Mouse (Mus musculus): Measurements from ENCODE around the gene Pxdn.

The Pxdn gene

DNA sequence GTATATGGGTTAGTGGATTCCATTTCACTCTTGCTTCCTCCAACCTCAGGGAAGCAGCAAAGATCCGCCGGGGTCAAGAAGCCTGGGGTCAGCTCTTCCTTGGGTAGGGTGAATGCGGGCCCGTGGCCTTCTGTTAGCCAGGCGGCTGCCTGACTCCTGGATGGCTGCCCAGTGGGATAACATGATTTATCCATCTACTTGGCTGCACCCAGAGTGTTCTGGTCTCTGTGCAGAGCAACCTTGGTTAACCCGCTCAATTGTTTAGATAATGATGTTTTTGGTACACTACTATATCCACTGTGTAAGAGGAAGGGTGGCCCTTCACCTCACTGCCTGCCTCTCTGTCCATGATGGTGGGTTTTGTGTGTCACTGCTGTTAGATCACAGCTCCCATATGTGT, 14.7 kb downstream of the Pxdn start:
- peak; percentile 82 to 92 for DNase-seq (ENCODE audit: inconsistent age in 2 of 2, low spot score in 1 of 2)

DNA sequence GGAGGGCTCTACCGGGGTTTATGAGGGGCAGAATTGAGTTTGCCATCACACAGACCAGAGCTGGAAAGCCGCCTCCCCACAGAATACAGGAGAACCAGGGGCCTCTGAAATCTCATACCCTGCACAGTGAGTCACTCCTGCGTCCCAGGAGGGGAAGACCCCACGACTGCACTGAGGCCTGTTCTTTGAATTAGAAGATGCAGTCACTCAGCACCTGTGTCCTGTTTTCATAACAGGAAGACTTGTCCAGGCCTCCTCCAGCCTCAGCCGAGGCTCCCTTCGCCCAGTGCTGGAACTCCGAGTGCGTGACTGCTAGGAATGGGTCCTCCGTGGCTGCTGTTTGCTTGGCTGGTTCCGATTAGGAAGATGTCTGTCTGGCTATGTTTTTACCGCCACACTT, 16.6 kb downstream of the Pxdn start:
- no peak for DNase-seq (ENCODE audit: inconsistent age in 2 of 2, low spot score in 1 of 2)

DNA sequence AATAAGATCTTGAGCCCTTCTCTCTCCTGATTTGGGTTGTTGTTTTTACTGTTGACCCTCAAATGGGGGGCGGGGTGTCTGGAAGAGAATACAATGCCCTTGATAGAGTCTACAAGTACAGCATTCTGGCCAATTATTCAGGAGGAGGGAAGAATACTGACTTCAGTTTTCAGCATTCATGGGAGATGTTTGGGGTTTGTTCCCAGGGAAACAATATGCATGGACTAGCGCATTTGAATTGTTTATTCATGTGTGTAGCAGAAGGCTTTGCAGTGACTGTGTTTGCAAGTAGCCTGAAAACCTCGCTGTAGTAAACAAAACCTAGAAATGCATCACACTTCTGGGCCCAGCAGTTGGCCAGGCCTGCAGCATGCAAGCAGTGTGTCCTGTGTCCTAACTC, 17.1 kb downstream of the Pxdn start:
- DNase-seq (ENCODE audit: inconsistent age in 2 of 2, low spot score in 1 of 2) = no peak

DNA sequence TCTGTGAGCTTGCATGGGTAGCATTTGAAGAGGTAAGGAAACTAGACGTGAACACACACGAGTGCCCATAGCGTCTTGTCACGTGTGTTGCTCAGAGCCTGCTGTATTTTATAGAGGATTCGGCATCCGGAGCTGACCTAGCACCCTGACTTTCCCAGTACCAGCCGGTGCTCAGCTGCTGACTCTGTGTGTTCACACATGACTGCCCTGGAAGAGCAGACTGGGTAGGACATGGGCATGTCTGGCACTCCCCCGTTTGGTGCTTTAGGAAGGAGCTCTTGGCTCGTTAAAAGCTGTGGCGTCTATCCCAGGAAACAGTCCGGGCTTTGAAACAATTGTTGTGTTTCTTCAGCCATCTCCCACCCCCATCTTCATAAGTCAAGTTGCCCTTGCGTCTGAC, 19.6 kb downstream of the Pxdn start:
- no peak for DNase-seq (ENCODE audit: inconsistent age in 2 of 2, low spot score in 1 of 2)

DNA sequence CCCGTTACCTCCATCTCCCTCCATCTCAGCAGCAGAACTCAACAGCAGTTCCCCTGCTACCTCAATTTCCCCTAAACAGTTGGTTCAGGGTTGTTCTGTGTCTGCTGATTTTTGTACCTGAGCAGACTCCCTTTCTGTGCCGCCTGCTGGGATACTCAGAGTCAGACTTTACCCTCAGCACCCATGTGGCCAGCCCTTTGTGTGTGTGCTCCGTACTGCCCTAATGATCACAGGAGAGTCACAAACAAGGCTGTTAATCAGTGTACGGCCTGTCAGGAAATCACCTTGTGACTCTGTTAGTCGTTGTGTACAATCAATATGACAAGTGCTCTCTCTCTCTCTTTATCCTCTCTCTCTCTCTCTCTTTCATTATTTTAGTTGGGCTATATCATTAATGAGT, 21.2 kb downstream of the Pxdn start:
- DNase-seq (ENCODE audit: inconsistent age in 2 of 2, low spot score in 1 of 2) = no peak

DNA sequence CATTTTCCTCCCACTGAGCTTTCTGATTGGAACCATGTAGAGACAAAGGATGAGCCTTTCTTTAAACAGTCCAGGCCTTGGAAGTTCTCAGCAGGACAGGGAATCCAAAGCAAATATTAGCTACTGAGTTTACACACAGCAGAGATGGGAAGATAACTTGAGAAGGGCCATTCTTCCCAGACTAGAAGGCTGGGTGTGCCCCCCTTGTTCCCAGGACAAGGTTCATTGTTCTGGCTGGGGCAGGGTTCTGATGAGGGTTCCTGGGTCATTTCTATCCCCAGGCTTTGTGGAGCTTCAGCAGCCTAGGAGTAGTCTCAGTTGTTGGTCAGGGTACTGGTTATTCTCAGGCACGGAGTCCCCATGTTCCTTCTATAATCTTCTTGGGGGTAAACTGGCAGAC, 23.6 kb downstream of the Pxdn start:
- no peak for DNase-seq (ENCODE audit: inconsistent age in 2 of 2, low spot score in 1 of 2)

DNA sequence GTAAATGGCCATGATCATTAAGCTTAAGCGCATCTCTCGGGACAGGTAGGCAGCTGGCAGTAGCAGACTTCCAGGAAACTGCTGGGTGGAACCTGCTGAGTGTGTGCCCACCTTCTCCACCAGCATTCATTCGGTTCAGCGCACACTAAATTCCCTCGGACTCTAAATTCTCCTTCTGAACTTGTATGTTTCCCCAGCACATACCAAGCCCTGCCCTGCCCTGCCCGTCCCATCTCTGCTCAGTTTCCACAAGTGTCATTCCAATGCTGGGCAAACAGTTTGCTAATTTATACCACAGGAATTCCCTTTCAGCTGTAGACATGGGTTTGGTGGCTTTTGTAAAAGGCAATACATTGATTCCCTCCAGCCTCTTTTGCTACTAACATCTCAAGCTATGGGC, 27.6 kb downstream of the Pxdn start:
- DNase-seq (ENCODE audit: inconsistent age in 2 of 2, low spot score in 1 of 2) = no peak

DNA sequence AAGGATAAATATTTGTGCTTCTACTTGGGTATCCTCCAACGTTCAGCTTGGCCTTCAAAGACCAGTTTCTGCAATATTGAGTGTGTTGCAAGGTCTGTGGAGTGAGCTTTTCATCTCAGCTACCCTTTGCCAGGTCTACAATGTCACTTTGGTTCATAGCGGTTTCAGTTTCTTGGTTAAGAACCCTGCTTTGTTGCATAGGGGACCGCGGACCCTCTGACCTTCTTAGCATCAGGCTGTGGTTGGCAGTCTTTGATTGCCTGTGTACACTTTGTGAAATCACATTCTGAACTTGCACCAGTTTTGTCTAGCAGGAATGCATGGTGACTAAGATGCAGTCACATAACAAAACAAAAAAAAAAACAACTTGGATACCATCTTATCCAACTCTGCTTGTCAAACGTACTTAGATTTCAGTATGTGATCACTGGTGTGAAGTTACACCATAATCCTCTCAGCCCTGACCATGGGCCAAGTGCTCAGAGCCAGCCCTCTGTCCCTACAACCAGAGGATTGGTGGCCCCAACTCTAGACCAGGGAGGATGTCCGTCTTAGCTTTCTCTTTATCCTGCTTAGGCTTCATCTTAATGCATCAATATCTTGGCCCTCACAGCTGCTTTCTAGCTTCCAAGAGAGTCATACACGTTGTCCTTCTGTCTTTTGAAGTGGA, 34.5 kb downstream of the Pxdn start:
- DNase-seq (ENCODE audit: inconsistent age in 2 of 2, low spot score in 1 of 2) = peak in 1 of 2 experiments; percentile 81

DNA sequence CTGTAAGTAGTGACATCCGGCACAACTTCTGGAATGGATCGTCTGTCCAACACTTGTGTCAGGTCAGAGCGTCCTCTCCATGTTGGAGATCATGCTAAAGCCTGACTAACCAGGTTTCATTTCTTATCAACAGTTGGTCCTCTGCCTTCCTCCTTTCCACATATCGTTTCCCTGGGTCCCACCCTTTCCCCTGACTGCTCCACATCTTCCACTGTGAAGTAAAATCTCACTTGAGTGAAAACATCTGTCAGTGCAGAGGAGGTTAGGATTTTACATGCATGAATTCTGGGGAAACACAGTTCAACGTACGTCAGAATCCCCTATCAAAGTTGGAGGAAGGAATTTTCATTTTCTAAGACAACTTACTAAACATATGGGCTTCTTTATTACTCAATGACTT, 35.1 kb downstream of the Pxdn start:
- no peak for DNase-seq (ENCODE audit: inconsistent age in 2 of 2, low spot score in 1 of 2)

DNA sequence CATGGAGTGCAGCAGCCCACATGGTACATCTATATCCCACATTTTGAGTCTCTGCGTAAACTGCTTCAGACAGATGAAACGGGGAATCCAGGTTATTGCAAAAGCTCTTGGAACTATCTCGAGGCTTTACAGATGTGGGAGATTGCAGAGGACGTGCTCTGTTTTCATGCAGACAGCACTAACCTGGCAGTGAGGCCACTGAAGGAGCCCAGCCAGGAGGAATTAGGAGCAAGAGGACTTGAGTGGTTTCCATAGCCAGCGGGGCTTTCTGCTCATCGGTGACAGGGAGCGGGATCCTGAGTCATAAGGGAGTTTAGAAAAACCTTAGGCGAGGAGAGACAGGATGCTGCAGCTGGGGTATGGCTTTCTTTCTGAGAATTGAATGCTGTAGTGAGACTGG, 42.7 kb downstream of the Pxdn start:
- no peak for DNase-seq (ENCODE audit: inconsistent age in 2 of 2, low spot score in 1 of 2)

DNA sequence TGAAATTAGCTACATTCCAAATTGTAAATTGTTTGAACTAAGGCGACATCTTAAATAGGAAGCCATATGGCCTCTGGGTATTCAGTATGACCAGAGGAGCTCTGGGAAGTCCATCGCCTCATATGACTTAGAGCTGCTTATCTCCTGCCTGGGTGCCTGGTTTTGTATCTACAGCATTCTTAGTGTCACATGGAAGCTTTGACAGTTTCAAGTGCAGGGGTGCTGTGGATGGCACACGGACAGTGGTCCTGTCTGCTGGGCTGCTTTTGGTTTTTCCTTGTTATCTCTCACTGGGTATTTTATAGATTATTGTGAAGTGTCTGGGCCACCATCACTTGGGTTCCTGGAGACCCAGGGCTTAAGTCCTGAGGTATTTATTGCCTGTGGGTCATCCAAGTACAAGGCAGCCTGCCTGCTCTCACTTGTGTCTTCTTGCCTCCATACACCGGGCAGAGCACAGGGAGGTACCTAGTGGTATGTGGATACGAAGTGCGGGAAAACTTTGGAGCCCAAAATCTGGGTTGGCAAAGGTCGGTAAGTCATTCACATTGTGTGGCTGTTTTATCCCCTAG, 44.4 kb downstream of the Pxdn start:
- no peak for DNase-seq (ENCODE audit: inconsistent age in 2 of 2, low spot score in 1 of 2)

DNA sequence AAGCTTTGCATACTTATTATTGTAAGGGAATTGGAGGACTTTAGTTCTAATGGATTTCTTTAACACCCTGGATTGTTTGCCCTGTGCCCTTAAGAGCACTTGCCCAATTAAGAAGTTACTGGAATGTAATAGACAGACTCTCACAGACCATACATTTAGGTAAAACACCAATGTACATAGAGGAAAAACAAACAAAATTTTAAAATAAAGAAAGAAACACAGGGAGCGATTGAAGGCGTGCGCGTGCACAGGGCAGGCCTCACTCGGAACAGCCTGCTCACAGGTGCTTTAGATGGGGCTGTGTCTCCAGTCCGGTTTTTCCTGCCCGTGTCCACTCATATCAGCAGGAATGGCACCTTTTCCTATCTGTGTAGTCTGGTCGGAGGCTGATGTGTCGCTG, 45.8 kb downstream of the Pxdn start:
- DNase-seq (ENCODE audit: inconsistent age in 2 of 2, low spot score in 1 of 2) = no peak

DNA sequence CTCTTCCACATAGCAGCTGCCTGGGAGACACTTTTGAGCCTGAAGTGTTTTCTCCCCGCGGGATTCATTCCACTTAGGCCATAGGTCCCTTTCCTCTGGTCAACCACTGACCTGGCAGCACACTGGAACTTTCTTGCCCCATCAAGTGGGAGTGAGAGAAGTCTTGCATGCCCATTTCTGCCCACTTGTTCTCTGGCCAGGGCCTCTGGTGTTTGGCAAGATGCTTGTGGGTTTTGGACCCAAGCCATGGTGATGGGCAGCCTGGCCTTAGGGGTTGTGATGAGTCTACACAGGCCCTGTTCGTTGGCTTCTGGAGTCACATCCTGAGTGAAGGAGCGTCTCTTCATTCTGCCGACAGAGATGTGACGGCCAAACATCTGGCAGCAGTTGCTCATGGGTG, 47.7 kb downstream of the Pxdn start:
- peak in 1 of 2 experiments; percentile 64 for DNase-seq (ENCODE audit: inconsistent age in 2 of 2, low spot score in 1 of 2)

DNA sequence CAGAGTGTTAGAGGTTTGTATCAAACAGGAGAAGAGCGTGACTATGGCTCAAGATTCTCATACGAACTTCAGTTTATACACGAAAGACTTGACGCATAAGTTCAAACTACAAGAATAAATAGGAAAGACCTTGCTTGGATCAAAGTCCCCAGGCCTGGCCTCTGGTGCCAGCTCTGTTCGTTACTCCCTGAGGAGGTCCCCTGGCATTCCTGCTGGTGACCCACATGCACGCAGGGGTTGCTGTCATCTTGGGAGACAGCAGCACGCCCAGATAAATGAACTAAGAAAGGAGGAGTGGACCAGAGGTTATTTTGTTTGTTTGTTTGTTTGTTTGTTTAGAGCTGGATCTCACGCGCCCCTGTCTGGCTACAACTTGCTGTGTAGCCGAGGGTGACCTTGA, 48.8 kb downstream of the Pxdn start:
- DNase-seq (ENCODE audit: inconsistent age in 2 of 2, low spot score in 1 of 2) = no peak

DNA sequence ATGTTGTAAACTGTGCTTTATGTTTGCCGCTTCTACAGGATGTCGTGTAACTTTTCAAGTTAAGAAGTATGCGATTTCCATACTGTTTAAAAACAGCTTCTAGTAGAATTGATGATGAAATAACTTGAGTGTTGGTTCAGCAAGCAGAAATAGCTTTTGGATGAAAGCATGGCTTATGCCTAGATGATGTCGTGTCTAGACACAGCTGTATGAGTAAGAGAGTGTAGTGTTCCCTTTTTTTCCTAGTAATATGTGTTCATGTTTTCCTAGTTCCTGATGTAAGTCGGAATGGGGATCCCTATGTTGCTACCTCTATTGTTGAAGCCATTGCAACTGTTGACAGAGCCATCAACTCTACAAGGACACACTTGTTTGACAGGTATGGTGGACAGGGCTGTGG, 61.5 kb downstream of the Pxdn start:
- no peak for DNase-seq (ENCODE audit: inconsistent age in 2 of 2, low spot score in 1 of 2)

DNA sequence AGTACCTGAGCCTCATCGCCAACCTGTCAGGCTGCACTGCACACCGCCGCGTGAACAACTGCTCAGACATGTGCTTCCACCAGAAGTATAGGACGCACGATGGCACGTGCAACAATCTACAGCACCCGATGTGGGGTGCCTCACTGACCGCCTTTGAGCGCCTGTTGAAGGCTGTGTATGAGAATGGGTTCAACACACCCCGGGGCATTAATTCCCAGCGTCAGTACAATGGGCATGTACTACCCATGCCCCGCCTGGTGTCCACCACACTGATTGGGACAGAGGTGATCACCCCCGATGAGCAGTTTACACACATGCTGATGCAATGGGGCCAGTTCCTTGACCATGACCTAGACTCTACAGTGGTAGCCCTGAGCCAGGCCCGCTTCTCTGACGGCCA, 64.5 kb downstream of the Pxdn start:
- no peak for DNase-seq (ENCODE audit: inconsistent age in 2 of 2, low spot score in 1 of 2)

DNA sequence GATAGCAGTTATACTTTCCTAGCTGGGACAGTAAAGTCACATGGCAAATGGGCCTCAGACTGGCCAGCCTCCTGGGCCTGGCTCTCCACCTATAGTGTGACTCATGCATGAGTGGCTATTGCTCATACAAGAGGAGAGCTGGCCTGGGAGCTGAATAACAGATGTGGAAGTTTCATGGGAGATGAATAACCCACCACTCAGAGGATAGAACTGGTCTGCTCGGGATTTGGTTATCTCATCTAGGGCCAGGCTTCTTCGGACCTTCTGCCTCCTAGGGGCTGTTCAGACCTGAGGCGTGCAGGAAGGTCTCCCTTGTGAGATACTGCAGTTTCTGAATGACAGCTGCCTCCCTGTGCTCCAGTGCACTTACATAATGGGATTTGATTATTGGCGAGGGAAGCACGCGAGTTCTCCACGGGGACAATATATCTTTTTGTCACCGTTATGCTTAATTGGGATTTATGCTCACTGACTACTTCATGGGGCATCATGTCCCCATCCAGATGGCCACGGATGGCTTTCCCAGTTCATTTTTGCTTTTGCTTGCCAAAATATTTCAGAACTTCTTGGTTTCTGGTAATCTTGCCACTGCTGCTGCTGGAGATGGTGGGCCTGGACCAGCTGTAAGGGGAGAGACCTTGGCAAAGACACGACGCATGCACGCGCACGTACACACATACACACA, 66.4 kb downstream of the Pxdn start:
- DNase-seq (ENCODE audit: inconsistent age in 2 of 2, low spot score in 1 of 2) = peak; percentile 68 to 78

DNA sequence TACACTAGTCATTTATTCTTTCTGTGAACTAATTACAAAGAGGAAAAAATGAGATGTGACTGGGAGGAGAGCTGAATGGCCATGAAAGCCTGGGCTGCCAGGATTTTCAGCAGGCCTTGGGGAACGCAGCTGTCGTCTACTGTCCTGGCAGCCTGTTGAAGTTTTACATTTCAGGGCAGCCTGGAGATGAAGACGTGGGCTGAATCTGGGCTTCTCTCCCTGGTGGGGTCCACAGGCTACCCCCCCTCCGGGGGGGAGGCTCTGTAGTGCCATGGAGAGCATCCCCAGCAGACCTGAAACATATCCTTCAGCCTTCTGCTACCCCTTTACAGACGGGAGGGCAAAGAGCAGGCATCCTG, 66.9 kb downstream of the Pxdn start:
- no peak for DNase-seq (ENCODE audit: inconsistent age in 2 of 2, low spot score in 1 of 2)

DNA sequence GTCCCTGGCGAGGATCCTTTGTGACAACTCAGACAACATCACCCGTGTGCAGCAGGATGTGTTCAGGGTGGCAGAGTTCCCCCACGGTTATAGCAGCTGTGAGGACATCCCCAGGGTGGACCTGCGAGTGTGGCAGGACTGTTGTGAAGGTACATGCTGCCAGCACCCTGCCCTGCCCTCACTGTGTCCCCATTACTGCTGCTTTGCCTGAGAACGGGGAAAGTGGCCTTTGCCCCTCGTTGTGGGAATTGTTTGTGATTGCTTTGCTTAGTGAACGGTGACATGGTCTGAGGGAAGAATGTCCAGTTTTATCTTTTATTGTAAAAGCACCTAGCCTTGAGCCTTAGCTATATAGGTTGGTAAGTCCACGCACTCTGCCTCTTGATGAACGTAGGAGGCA, 69.2 kb downstream of the Pxdn start:
- no peak for DNase-seq (ENCODE audit: inconsistent age in 2 of 2, low spot score in 1 of 2)

DNA sequence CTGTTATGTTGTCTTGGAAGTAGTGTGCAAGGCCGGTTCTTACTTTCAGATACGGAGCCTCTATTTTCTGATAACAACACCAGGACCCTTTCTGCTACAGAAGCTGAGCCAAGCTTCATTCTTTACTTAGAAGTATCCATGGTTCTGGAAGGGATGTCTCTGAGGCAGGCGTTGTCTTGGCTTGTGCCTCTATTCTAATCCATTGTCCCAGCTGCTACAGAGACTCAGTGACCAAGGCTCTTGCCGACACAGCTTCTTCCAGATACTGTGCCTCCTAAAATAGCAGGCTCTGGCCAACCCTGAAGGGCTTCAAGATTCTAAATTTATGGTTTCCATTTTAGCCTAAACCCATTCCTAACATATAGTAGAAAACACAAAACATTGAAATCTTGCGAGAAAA, 71.3 kb downstream of the Pxdn start:
- no peak for DNase-seq (ENCODE audit: inconsistent age in 2 of 2, low spot score in 1 of 2)

DNA sequence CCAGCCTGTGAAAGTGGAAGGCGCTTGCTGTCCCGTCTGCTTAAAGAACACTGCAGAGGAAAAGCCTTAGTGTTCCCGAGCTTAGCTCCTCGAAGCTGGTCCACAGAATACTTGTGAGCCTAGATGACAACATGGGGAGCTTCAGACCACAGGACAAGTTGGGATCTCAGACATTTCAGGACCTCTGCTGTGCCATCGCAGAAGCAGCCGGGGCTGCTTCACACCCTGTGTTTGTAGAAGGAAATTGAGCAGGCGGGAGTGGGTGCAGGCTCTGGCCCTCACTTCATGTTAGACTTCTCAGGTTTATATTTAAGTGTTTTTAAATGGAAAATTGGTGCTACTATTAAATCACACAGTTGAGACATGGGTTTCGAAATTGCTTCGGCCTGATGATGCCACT, 78.1 kb downstream of the Pxdn start:
- no peak for DNase-seq (ENCODE audit: inconsistent age in 2 of 2, low spot score in 1 of 2)

DNA sequence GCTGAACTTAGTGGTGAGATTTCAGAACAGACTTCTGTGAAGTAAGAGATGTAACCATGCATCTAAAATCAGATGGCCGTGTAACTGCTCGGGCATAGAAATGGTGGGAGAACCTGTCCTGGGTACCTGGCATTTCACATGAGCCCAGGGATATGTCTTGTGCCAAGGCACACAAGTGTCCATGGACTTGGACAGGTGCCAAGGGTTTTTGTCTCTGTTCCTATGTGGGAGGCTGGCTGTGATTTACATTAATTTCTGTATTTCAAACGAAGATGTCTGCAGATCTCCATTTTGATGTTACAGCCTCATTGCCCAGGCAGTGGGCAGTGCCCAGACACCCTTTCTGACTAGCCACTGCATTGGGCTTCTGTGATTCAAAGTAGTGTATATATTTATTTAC, 79.7 kb downstream of the Pxdn start:
- no peak for DNase-seq (ENCODE audit: inconsistent age in 2 of 2, low spot score in 1 of 2)

DNA sequence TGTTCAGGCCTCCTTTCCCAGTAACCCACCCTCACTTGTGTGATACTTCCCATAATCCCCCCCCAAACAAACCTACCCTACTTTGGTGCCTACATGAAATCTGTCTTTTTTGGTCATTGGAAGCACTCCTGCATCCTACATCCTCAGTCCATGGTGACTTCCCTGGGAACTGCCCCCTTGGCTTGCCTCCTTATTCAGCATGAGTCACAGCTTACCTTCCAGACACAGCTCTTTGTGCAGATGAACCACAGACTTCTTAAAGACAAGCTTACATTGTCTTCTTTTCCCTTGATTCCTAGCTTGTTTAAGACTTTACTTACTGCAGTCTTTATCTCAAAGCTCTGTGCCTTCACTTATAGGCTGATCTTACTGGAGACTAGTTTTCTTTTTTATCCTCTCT, 83.0 kb downstream of the Pxdn start:
- DNase-seq (ENCODE audit: inconsistent age in 2 of 2, low spot score in 1 of 2) = no peak
